Mouse (Mus musculus): Measurements from ENCODE around the gene Epb41l1. TPM values are rescaled to one million over a fixed set of nuclear protein-coding genes. Genes with fewer than 3 reads are reported as not detected.

Gene Epb41l1
- polyA plus RNA-seq, 1 experiment: 4.9 TPM

DNA sequence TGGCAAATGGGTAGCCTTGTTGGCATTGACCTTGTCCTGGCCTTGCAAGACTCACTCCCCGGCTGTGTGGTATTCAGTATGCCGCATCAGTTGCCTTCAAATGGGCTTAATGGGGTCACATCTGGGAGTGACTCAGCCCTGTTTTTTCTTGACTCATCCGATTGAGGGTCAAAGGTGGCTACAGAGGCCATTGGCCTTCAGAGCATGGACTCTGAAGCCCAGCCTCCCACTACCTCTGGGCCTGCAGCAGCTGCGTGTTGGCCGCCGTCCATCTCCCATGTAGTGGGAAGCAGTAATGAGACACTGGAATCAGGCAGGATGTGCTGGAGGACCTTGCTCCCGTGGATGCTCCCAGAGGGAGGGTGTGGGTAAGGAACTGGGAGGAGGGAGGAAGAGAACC is 33.1 kb downstream of the Epb41l1 start:
- H3K27me3 ChIP-seq (ENCODE audit: control insufficient read depth, insufficient read depth, low read length): no peaks in the 10 kb centered on the region
- no peak for DNase-seq
- H3K4me3 ChIP-seq (ENCODE audit: control insufficient read depth, insufficient read depth, low read length): no peak overlapping the region
- H3K4me1 ChIP-seq (replicated peaks; ENCODE audit: control insufficient read depth, insufficient read depth, low read length): no peaks in the 10 kb centered on the region
- 86% methylated on average over 7 of the region's 7 CpGs for WGBS
- TF ChIP-seq CTCF (IDR thresholded peaks at IDR 0.05; ENCODE audit: borderline replicate concordance, control insufficient read depth, extremely low read depth, insufficient read depth, low read length, poor library complexity): no peak
- TF ChIP-seq POLR2A (IDR thresholded peaks at IDR 0.05; ENCODE audit: control insufficient read depth, extremely low read depth, insufficient read depth, low read length, poor library complexity): no peak
- H3K27ac ChIP-seq (ENCODE audit: control insufficient read depth, insufficient read depth, low read length): no peak overlapping the region
- no peaks in the 10 kb centered on the region for H3K36me3 ChIP-seq (ENCODE audit: control insufficient read depth, insufficient read depth, low read length)

- H3K27ac ChIP-seq (ENCODE audit: control insufficient read depth, insufficient read depth, low read length): no peak overlapping the region
- no peak for DNase-seq
- no peaks in the 10 kb centered on the region for H3K36me3 ChIP-seq (ENCODE audit: control insufficient read depth, insufficient read depth, low read length)
- H3K4me3 ChIP-seq (ENCODE audit: control insufficient read depth, insufficient read depth, low read length): no peak overlapping the region
- WGBS: 91% methylated on average over 9 of the region's 9 CpGs
- TF ChIP-seq POLR2A (IDR thresholded peaks at IDR 0.05; ENCODE audit: control insufficient read depth, extremely low read depth, insufficient read depth, low read length, poor library complexity): no peak
- H3K27me3 ChIP-seq (ENCODE audit: control insufficient read depth, insufficient read depth, low read length): no peaks in the 10 kb centered on the region
- H3K4me1 ChIP-seq (replicated peaks; ENCODE audit: control insufficient read depth, insufficient read depth, low read length): no peaks in the 10 kb centered on the region
These were observed 34.9 kb downstream of the Epb41l1 start for GRCm38 (mm10) chr2:156455508-156456108.

- no peak for TF ChIP-seq POLR2A (IDR thresholded peaks at IDR 0.05; ENCODE audit: control insufficient read depth, extremely low read depth, insufficient read depth, low read length, poor library complexity)
- TF ChIP-seq CTCF (IDR thresholded peaks at IDR 0.05; ENCODE audit: borderline replicate concordance, control insufficient read depth, extremely low read depth, insufficient read depth, low read length, poor library complexity): no peak
- Histone ChIP-seq H3K4me3 (ENCODE audit: control insufficient read depth, insufficient read depth, low read length) (no peak overlapping the region), H3K27me3 (ENCODE audit: control insufficient read depth, insufficient read depth, low read length) (no peaks in the 10 kb centered on the region), H3K4me1 (replicated peaks; ENCODE audit: control insufficient read depth, insufficient read depth, low read length) (no peaks in the 10 kb centered on the region), H3K36me3 (ENCODE audit: control insufficient read depth, insufficient read depth, low read length) (no peaks in the 10 kb centered on the region), H3K27ac (ENCODE audit: control insufficient read depth, insufficient read depth, low read length) (no peak overlapping the region)
- 84% methylated on average over 14 of the region's 14 CpGs for WGBS
- DNase-seq: no peak
These were observed 36.0 kb downstream of the Epb41l1 start for GRCm38 (mm10) chr2:156456386-156457342.

DNA sequence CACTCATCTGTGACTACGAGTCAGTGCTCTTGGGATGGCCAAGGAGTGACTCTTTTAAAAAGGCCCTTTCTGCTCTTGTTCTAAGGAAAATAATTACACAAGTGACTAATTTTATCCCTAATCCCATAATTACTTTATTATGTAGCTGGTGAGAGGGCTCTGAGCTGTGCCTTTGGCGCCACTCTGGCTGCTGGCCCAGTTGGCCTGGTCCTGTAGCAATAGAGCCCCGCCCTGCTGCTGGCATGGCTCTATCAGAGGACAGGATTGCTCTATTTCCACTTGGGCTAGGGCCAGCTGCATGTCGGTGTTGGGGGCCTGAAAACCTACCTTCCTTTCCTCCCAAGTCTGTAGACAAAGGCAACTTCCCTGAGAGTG is 36.6 kb downstream of the Epb41l1 start:
- WGBS: 74% methylated on average over 4 of the region's 4 CpGs
- H3K4me1 ChIP-seq (replicated peaks; ENCODE audit: control insufficient read depth, insufficient read depth, low read length): no peaks in the 10 kb centered on the region
- H3K36me3 ChIP-seq (ENCODE audit: control insufficient read depth, insufficient read depth, low read length): no peaks in the 10 kb centered on the region
- H3K27me3 ChIP-seq (ENCODE audit: control insufficient read depth, insufficient read depth, low read length): no peaks in the 10 kb centered on the region
- H3K4me3 ChIP-seq (ENCODE audit: control insufficient read depth, insufficient read depth, low read length): no peak overlapping the region
- H3K27ac ChIP-seq (ENCODE audit: control insufficient read depth, insufficient read depth, low read length): no peak overlapping the region
- TF ChIP-seq CTCF (IDR thresholded peaks at IDR 0.05; ENCODE audit: borderline replicate concordance, control insufficient read depth, extremely low read depth, insufficient read depth, low read length, poor library complexity) (no peak), POLR2A (IDR thresholded peaks at IDR 0.05; ENCODE audit: control insufficient read depth, extremely low read depth, insufficient read depth, low read length, poor library complexity) (no peak)
- no peak for DNase-seq

- WGBS: 67% methylated on average over 14 of the region's 14 CpGs
- Histone ChIP-seq H3K27ac (ENCODE audit: control insufficient read depth, insufficient read depth, low read length) (no peak overlapping the region), H3K27me3 (ENCODE audit: control insufficient read depth, insufficient read depth, low read length) (no peaks in the 10 kb centered on the region), H3K4me3 (ENCODE audit: control insufficient read depth, insufficient read depth, low read length) (no peak overlapping the region), H3K4me1 (replicated peaks; ENCODE audit: control insufficient read depth, insufficient read depth, low read length) (no peaks in the 10 kb centered on the region), H3K36me3 (ENCODE audit: control insufficient read depth, insufficient read depth, low read length) (no peaks in the 10 kb centered on the region)
- TF ChIP-seq CTCF (IDR thresholded peaks at IDR 0.05; ENCODE audit: borderline replicate concordance, control insufficient read depth, extremely low read depth, insufficient read depth, low read length, poor library complexity): no peak
- TF ChIP-seq POLR2A (IDR thresholded peaks at IDR 0.05; ENCODE audit: control insufficient read depth, extremely low read depth, insufficient read depth, low read length, poor library complexity): no peak
- DNase-seq: no peak
These were observed 39.8 kb downstream of the Epb41l1 start for GRCm38 (mm10) chr2:156460470-156460869.

- H3K4me1 ChIP-seq (replicated peaks; ENCODE audit: control insufficient read depth, insufficient read depth, low read length): peaks cover 7% of the 10 kb centered on the region
- TF ChIP-seq POLR2A (IDR thresholded peaks at IDR 0.05; ENCODE audit: control insufficient read depth, extremely low read depth, insufficient read depth, low read length, poor library complexity) (no peak), CTCF (IDR thresholded peaks at IDR 0.05; ENCODE audit: borderline replicate concordance, control insufficient read depth, extremely low read depth, insufficient read depth, low read length, poor library complexity) (no peak)
- H3K36me3 ChIP-seq (ENCODE audit: control insufficient read depth, insufficient read depth, low read length): no peaks in the 10 kb centered on the region
- no peak for DNase-seq
- no peaks in the 10 kb centered on the region for H3K27me3 ChIP-seq (ENCODE audit: control insufficient read depth, insufficient read depth, low read length)
- H3K4me3 ChIP-seq (ENCODE audit: control insufficient read depth, insufficient read depth, low read length): no peak overlapping the region
- no peak overlapping the region for H3K27ac ChIP-seq (ENCODE audit: control insufficient read depth, insufficient read depth, low read length)
- 63% methylated on average over 14 of the region's 14 CpGs for WGBS
These were observed 41.7 kb downstream of the Epb41l1 start for GRCm38 (mm10) chr2:156462154-156463029.
